ENCODE assay signal across 12 mouse cellular contexts in the genomic region with DNA sequence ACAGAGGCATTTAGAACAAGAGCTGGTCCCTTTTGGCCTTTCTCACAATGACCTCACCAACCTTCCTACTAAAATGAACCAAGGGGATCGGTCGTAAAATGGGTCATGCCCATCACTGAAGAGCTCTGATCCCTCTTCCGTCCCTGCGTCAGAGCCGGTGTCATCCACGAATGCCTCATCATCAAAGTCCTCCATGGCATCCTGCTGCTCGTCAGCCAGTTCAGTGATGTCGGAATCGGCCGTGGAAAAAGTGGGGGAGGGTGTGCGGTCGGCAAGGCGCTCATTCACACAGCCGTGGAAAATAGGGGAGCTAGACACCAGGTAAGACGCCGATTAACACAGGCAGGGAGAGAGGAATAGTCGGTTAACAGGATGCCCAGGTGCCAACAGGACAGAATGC. TPM values are rescaled to one million over a fixed set of nuclear protein-coding genes. Genes with fewer than 3 reads are reported as not detected.
DNase-seq lines count a peak whose midpoint lies in the region; ATAC-seq lines count a peak whose summit lies in the region.
"Had no signal": no experiment of that assay in that cellular context is flagged by ENCODE, and none has a peak within 500 bp of the region (broad histone marks: within the 10 kb centered on the region; RNA-seq: fewer than 3 reads in every experiment).

No protein-coding gene starts in this region.

- H3K27ac ChIP-seq in heart, embryonic 13.5 days (replicated peaks), result 0 out of 2 replicates have a peak overlapping the region, but pooled peaks have one; percentile 15
- no peak overlapping the region for H3K27ac ChIP-seq in heart, embryonic 12.5 days (ENCODE audit: poor library complexity, severe bottlenecking)
- peak overlapping the region; percentile 78 for H3K27ac ChIP-seq in forebrain, embryonic 14.5 days (ENCODE audit: low read depth, low read length)
- peak overlapping the region; percentile 75 for H3K27ac ChIP-seq in midbrain, embryonic 13.5 days
- no peak overlapping the region for H3K27ac ChIP-seq in intestine, embryonic 16.5 days (ENCODE audit: low read length)
- H3K27ac ChIP-seq: liver, embryonic 12.5 days; stomach, postnatal 0 days had no signal

- H3K4me1 ChIP-seq in heart, embryonic 13.5 days, result peaks cover 18% of the 10 kb centered on the region
- H3K4me1 ChIP-seq in heart, embryonic 12.5 days (replicated peaks), result 0 out of 2 replicates have a peak, but pooled peaks cover 6% of the 10 kb centered on the region
- H3K4me1 ChIP-seq in forebrain, embryonic 14.5 days (ENCODE audit: control insufficient read depth, insufficient read depth, low read length), result peaks cover 16% of the 10 kb centered on the region
- peaks cover 18% of the 10 kb centered on the region for H3K4me1 ChIP-seq in midbrain, embryonic 13.5 days (replicated peaks)
- H3K4me1 ChIP-seq in intestine, embryonic 16.5 days (ENCODE audit: control insufficient read depth, insufficient read depth, low read length), result no peaks in the 10 kb centered on the region
- H3K4me1 ChIP-seq: liver, embryonic 12.5 days had no signal

- H3K9ac ChIP-seq in heart, embryonic 13.5 days, result no peak overlapping the region
- H3K9ac ChIP-seq in heart, embryonic 12.5 days, result no peak overlapping the region
- peak overlapping the region; percentile 32; the same call in 1 of the 2 replicates for H3K9ac ChIP-seq in forebrain, embryonic 14.5 days (ENCODE audit: low read length)
- H3K9ac ChIP-seq in midbrain, embryonic 13.5 days (replicated peaks), result no peak overlapping the region
- H3K9ac ChIP-seq in intestine, embryonic 16.5 days (ENCODE audit: low read depth, low read length), result no peak overlapping the region
- H3K9ac ChIP-seq: liver, embryonic 12.5 days had no signal

- no peak overlapping the region for H3K4me2 ChIP-seq in heart, embryonic 13.5 days
- no peak overlapping the region for H3K4me2 ChIP-seq in heart, embryonic 12.5 days
- H3K4me2 ChIP-seq in forebrain, embryonic 14.5 days (ENCODE audit: low read length), result no peak overlapping the region
- H3K4me2 ChIP-seq in midbrain, embryonic 13.5 days (replicated peaks), result no peak overlapping the region
- no peak overlapping the region for H3K4me2 ChIP-seq in intestine, embryonic 16.5 days (ENCODE audit: low read depth, low read length)
- H3K4me2 ChIP-seq: liver, embryonic 12.5 days had no signal

- WGBS in heart, embryonic 13.5 days, result 90% methylated on average over 17 of the region's 17 CpGs
- WGBS in heart, embryonic 12.5 days, result 87% methylated on average over 17 of the region's 17 CpGs
- WGBS in forebrain, embryonic 14.5 days, result 9% methylated on average over 17 of the region's 17 CpGs
- 47% methylated on average over 17 of the region's 17 CpGs for WGBS in midbrain, embryonic 13.5 days
- 83% methylated on average over 17 of the region's 17 CpGs for WGBS in intestine, embryonic 16.5 days

- no peak for ATAC-seq in heart, embryonic 13.5 days (ENCODE audit: extremely low read depth, insufficient number of reproducible peaks, low FRiP score, low TSS enrichment)
- no peak for ATAC-seq in heart, embryonic 12.5 days (ENCODE audit: insufficient number of reproducible peaks, low FRiP score)
- ATAC-seq in forebrain, embryonic 14.5 days, result peak; percentile 41
- ATAC-seq in midbrain, embryonic 13.5 days, result peak; percentile 17; the same call in 1 of the 2 replicates
- no peak for ATAC-seq in intestine, embryonic 16.5 days
- ATAC-seq: liver, embryonic 12.5 days; Patski had no signal

- DNase-seq in cerebellum, postnatal 25 days, result peak; percentile 40 to 43
- no peak for DNase-seq in forebrain, embryonic 14.5 days (ENCODE audit: low spot score)
- no peak for DNase-seq in thymus, adult 18-20 months
- no peak for DNase-seq in thymus, postnatal 10 days (ENCODE audit: low spot score in 2 of 2)

- H3K36me3 ChIP-seq in heart, embryonic 13.5 days, result peaks cover 87% of the 10 kb centered on the region
- peaks cover 78% of the 10 kb centered on the region for H3K36me3 ChIP-seq in heart, embryonic 12.5 days
- H3K36me3 ChIP-seq in forebrain, embryonic 14.5 days (ENCODE audit: control insufficient read depth, insufficient read depth, low read length), result peaks cover 89% of the 10 kb centered on the region
- peaks cover 96% of the 10 kb centered on the region for H3K36me3 ChIP-seq in midbrain, embryonic 13.5 days
- H3K36me3 ChIP-seq in intestine, embryonic 16.5 days (ENCODE audit: control insufficient read depth, insufficient read depth, low read length), result peaks cover 8% of the 10 kb centered on the region

- H3K9me3 ChIP-seq in heart, embryonic 13.5 days, result no peaks in the 10 kb centered on the region
- no peaks in the 10 kb centered on the region for H3K9me3 ChIP-seq in heart, embryonic 12.5 days (replicated peaks)
- H3K9me3 ChIP-seq in forebrain, embryonic 14.5 days (replicated peaks; ENCODE audit: control insufficient read depth, low read length), result no peaks in the 10 kb centered on the region
- peaks cover 4% of the 10 kb centered on the region; the same call in 1 of the 2 replicates for H3K9me3 ChIP-seq in midbrain, embryonic 13.5 days
- no peaks in the 10 kb centered on the region for H3K9me3 ChIP-seq in intestine, embryonic 16.5 days (ENCODE audit: control insufficient read depth, low read length)
- H3K9me3 ChIP-seq: liver, embryonic 12.5 days had no signal

- no peak overlapping the region for H3K4me3 ChIP-seq in heart, embryonic 13.5 days
- no peak overlapping the region for H3K4me3 ChIP-seq in heart, embryonic 12.5 days
- H3K4me3 ChIP-seq in forebrain, embryonic 14.5 days (ENCODE audit: low read depth, low read length), result no peak overlapping the region
- H3K4me3 ChIP-seq in midbrain, embryonic 13.5 days (replicated peaks), result no peak overlapping the region
- H3K4me3 ChIP-seq in intestine, embryonic 16.5 days (ENCODE audit: low read length), result no peak overlapping the region
- H3K4me3 ChIP-seq: liver, embryonic 12.5 days; megakaryocyte, embryonic 14.5 days had no signal

- H3K27me3 ChIP-seq in heart, embryonic 13.5 days (replicated peaks), result no peaks in the 10 kb centered on the region
- no peaks in the 10 kb centered on the region for H3K27me3 ChIP-seq in heart, embryonic 12.5 days (replicated peaks)
- no peaks in the 10 kb centered on the region for H3K27me3 ChIP-seq in forebrain, embryonic 14.5 days (replicated peaks; ENCODE audit: control insufficient read depth, insufficient read depth, low read length)
- no peaks in the 10 kb centered on the region for H3K27me3 ChIP-seq in midbrain, embryonic 13.5 days
- H3K27me3 ChIP-seq in intestine, embryonic 16.5 days (replicated peaks; ENCODE audit: control insufficient read depth, insufficient read depth, low read length), result no peaks in the 10 kb centered on the region
- H3K27me3 ChIP-seq: liver, embryonic 12.5 days; Patski had no signal

RNA-seq across cellular contexts. Expression of gene Pgd, which starts 53.9 kb away (rescaled TPM):
- 77.3 and 86.6 TPM in 2 replicates for polyA plus RNA-seq in heart, embryonic 13.5 days (2015; fragmentation: Nextera tagmentation; extraction: Ambion mirVana)
- 90.0 and 91.1 TPM in 2 replicates for polyA plus RNA-seq in heart, embryonic 12.5 days (2016; fragmentation: Nextera tagmentation; extraction: Ambion mirVana)
- polyA plus RNA-seq in forebrain, embryonic 14.5 days (2014; fragmentation: Nextera tagmentation; extraction: Ambion mirVana), result 46.7 and 48.1 TPM in 2 replicates
- polyA plus RNA-seq in midbrain, embryonic 13.5 days (2015; fragmentation: Nextera tagmentation; extraction: Ambion mirVana), result 116 and 118 TPM in 2 replicates
- polyA plus RNA-seq in intestine, embryonic 16.5 days (2015; fragmentation: Nextera tagmentation; extraction: Ambion mirVana), result 250 and 255 TPM in 2 replicates

Comparison
In these comparisons a context has a peak if more than half of its experiments do, and no peak if none do; other contexts are left out.
1. H3K27ac ChIP-seq: peak in heart, embryonic 13.5 days (single experiment), forebrain, embryonic 14.5 days (single experiment) and midbrain, embryonic 13.5 days (single experiment); none in heart, embryonic 12.5 days (single experiment) and intestine, embryonic 16.5 days (single experiment).
2. ATAC-seq: peak in forebrain, embryonic 14.5 days (single experiment) and midbrain, embryonic 13.5 days (single experiment); none in heart, embryonic 13.5 days (single experiment), heart, embryonic 12.5 days (single experiment) and intestine, embryonic 16.5 days (single experiment).
3. DNase-seq: peak in cerebellum, postnatal 25 days (2 of 2); none in forebrain, embryonic 14.5 days (single experiment), thymus, adult 18-20 months (0 of 2) and thymus, postnatal 10 days (0 of 2).